Mouse (Mus musculus): ENCODE measurements around the gene Syt1.

GRCm38 (mm10) chr10:108461862-108462261 is 548.9 kb downstream of the Syt1 start:
- no peak for TF ChIP-seq TAL1 (IDR thresholded peaks at IDR 0.05; ENCODE audit: low read length)
- no peak for TF ChIP-seq GATA1 (IDR thresholded peaks at IDR 0.05; ENCODE audit: low read length)

Measured in erythroblast, embryonic 14.5 days (primary cell).